Mouse (Mus musculus) limb, embryonic 12.5 days (tissue): ENCODE results near the gene Tepsin. TPM values are rescaled to one million over a fixed set of nuclear protein-coding genes. Genes with fewer than 3 reads are reported as not detected.

Experiments
- ATAC-seq: fragments of 200-750 bp; cut with Nextera tagmentation; 2 replicates; pipeline ENCODE4 v1.8.0; 2017; ENCODE audit warnings: low read depth, moderate TSS enrichment; ENCODE audit not compliant: insufficient number of reproducible peaks, insufficient read depth, low FRiP score, low TSS enrichment
- H3K27ac ChIP-seq: fragments of 300-500 bp; sonication (generic); 2 replicates; pipeline ENCODE4 v1.5.1; 2016; ENCODE audit warnings: mild to moderate bottlenecking, moderate library complexity
- H3K27me3 ChIP-seq: fragments of 300-500 bp; sonication (generic); 2 replicates; pipeline ENCODE4 v1.6.1; 2016; ENCODE audit warnings: mild to moderate bottlenecking, moderate library complexity
- H3K36me3 ChIP-seq: fragments of 300-500 bp; sonication (generic); 2 replicates; pipeline ENCODE4 v1.6.1; 2016; ENCODE audit warnings: mild to moderate bottlenecking, moderate library complexity
- H3K4me1 ChIP-seq: fragments of 300-500 bp; sonication (generic); replicated peaks from 2 replicates; pipeline ENCODE4 v1.6.1; 2016
- H3K4me2 ChIP-seq: fragments of 300-500 bp; sonication (generic); 2 replicates; pipeline ENCODE4 v1.6.1; 2016; ENCODE audit warnings: mild to moderate bottlenecking, moderate library complexity
- H3K4me3 ChIP-seq: fragments of 300-500 bp; sonication (generic); replicated peaks from 2 replicates; pipeline ENCODE4 v1.5.1; 2016; ENCODE audit warnings: mild to moderate bottlenecking
- H3K9ac ChIP-seq: fragments of 300-500 bp; sonication (generic); replicated peaks from 2 replicates; pipeline ENCODE4 v1.6.1; 2016; ENCODE audit warnings: mild to moderate bottlenecking, moderate library complexity
- H3K9me3 ChIP-seq: fragments of 300-500 bp; sonication (generic); 2 replicates; pipeline ENCODE4 v1.6.1; 2016; ENCODE audit warnings: mild to moderate bottlenecking, moderate library complexity
- WGBS: fragments of 180-500 bp; shearing (Covaris S2); methylation state at CpG from one replicate; pipeline ENCODE4 v1.1.7; 2016; 5-methylcytosine and 5-hydroxymethylcytosine counted together
- polyA plus RNA-seq: library from polyadenylated mRNA; unstranded; fragments of >200 nt; fragmentation: Nextera tagmentation; extraction: Ambion mirVana; gene quantifications from 2 replicates; pipeline ENCODE4 v1.2.1, GENCODE M21; 2016

The Tepsin gene
- polyA plus RNA-seq, 1 experiment from 2014 or later, result 17.0 TPM

DNA sequence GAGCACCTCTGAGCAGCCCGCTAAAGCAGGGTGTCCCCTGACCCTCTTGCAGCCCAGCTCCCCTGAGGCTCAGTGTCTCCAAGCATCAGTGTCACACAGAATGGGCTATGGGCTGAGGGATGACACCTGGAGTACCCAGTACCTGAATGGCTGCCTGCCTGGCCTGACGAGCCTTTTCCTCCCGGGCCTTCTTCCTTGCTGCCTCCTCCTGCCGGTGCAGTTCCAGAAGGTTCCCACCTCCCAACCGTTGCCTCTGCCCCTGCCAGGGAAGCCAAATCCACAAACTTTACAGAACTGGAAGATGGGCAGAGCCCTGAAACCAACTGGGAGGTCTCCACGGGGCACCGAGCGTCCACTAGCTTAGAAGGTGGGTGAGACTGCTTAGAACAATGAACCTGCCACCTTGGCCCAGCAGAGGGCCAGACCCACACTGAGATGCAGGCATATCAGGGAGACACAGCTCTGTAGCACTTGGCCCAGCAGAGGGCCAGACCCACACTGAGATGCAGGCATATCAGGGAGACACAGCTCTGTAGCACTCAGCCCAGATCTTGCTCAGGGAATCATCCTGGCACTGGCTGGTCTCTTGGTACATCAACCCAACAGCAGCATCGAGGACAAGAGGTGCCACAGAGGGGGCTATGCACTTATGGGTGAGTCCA lies 25.4 kb downstream of the Tepsin start:
- no peak overlapping the region for H3K9ac ChIP-seq
- H3K4me2 ChIP-seq, result no peak overlapping the region
- WGBS, result 94% methylated on average over 9 of the region's 9 CpGs
- H3K9me3 ChIP-seq, result no peaks in the 10 kb centered on the region
- no peak overlapping the region for H3K27ac ChIP-seq
- peaks cover 100% of the 10 kb centered on the region for H3K36me3 ChIP-seq
- no peaks in the 10 kb centered on the region for H3K27me3 ChIP-seq
- no peak overlapping the region for H3K4me3 ChIP-seq
- H3K4me1 ChIP-seq, result peaks cover 16% of the 10 kb centered on the region
- ATAC-seq, result no peak

DNA sequence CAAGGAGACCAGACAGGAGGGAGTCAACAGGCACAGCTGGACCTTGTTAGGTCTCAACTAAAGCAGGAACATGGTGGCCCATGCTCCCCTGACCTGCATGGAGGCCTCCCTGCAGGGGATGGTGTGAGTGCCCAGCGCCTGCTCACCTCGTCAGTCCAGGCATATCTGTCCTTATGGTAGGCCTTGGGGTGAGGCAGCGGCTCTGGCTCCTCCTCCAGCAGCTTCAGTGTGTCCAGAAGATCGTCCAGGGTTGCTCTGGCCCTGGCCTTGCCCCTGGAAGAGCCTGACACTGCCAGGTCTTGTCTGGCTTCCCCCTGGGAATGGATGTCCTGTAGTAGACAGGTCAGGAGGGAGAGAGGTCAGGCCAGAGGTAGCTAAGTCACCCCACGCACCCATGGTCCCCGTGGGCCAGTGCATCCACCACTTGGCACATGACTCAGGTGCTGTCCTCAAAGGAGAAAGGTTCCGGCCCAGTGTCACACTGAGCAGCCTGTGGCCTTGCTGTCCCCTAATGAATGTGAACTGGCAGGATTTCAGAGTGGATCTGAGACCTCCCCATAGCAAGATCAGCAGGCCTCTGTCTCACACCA lies 26.7 kb downstream of the Tepsin start:
- Histone ChIP-seq H3K4me3 (no peak overlapping the region), H3K9me3 (no peaks in the 10 kb centered on the region), H3K4me1 (peaks cover 16% of the 10 kb centered on the region), H3K27ac (no peak overlapping the region), H3K9ac (no peak overlapping the region), H3K27me3 (no peaks in the 10 kb centered on the region), H3K4me2 (no peak overlapping the region), H3K36me3 (peaks cover 100% of the 10 kb centered on the region)
- ATAC-seq, result no peak
- WGBS, result 76% methylated on average over 7 of the region's 7 CpGs

DNA sequence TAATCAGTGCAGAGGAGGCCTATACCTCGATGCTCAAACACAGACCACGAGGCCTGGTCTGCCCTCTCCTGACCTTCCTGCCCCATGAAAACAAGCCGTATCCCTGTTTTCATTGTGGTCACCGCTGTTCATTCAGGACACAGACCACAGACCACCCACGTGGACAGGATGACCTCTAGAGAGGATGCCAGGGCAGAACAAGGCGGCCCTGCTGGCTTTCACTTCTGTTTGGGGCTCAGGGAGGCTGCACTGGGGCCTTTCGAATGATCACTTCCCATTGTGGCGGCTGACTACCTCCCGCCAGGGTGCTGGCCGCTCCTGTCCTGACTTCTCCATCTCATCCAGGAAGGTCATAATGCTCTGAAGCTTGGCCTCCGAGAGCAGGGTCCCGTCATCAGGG lies 27.5 kb downstream of the Tepsin start:
- ATAC-seq, result no peak
- Histone ChIP-seq H3K9me3 (no peaks in the 10 kb centered on the region), H3K27ac (no peak overlapping the region), H3K9ac (0 out of 2 replicates have a peak overlapping the region, but pooled peaks have one; percentile 23), H3K36me3 (peaks cover 100% of the 10 kb centered on the region), H3K27me3 (no peaks in the 10 kb centered on the region), H3K4me3 (no peak overlapping the region), H3K4me1 (peaks cover 15% of the 10 kb centered on the region), H3K4me2 (no peak overlapping the region)
- WGBS, result 66% methylated on average over 12 of the region's 12 CpGs

DNA sequence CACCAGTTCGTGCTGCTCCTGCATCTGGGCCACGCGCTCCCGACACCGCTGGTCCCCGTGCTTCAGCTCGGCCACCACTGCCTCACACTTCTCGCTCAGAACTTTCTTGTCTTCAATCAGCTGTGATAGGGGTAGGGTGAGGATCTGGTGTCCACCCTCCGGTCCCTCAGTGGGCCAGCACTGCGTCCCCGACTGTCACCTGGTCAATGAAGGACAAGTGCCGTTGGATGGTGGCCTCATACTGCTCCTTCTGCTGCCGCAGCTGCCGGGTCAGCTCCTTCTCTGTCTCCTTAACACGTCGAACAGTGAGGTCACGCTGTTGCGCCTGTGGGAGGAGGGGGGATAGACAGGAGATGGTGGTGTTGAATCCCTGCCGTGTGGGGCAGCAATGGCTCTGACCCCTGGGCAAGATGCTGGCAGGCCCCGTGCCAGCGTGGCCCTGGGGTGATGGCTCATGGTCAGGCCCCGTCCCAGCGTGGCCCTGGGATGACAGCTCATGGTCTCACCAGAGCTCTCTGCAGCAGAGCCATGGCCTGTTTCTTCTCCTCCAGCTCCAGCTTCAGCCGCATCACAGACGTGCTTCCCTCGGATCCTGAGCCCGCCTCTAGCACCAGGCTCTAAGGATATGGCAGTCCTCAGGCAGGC lies 28.1 kb downstream of the Tepsin start:
- peaks cover 100% of the 10 kb centered on the region for H3K36me3 ChIP-seq
- 88% methylated on average over 27 of the region's 27 CpGs for WGBS
- H3K4me3 ChIP-seq, result no peak overlapping the region
- no peak for ATAC-seq
- H3K27ac ChIP-seq, result no peak overlapping the region
- no peak overlapping the region for H3K4me2 ChIP-seq
- no peaks in the 10 kb centered on the region for H3K27me3 ChIP-seq
- H3K9me3 ChIP-seq, result no peaks in the 10 kb centered on the region
- peaks cover 8% of the 10 kb centered on the region for H3K4me1 ChIP-seq
- no peak overlapping the region for H3K9ac ChIP-seq

DNA sequence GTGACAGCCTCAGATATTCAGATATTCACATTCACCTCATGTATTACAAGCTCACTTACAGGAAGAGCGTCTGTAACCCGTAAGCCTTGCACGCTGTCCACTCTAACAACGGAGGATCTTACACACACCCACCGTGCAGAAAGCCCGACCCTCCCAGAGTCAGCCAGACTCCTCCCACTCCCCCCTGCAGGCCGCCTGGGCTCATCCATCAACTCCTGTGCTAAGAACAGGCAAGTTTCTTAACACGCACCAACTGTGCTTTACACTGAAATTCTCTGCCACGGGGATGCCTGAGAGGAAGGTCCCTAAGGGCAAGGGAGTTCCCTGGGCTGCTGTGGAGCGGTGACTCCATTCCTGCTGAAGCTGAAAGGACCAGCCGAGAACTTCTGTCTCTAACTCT lies 29.3 kb downstream of the Tepsin start:
- Histone ChIP-seq H3K4me2 (no peak overlapping the region), H3K4me1 (no peaks in the 10 kb centered on the region; the same call in 1 of the 2 replicates), H3K27ac (no peak overlapping the region), H3K4me3 (no peak overlapping the region), H3K27me3 (no peaks in the 10 kb centered on the region), H3K9me3 (no peaks in the 10 kb centered on the region), H3K36me3 (peaks cover 100% of the 10 kb centered on the region), H3K9ac (no peak overlapping the region; the same call in 1 of the 2 replicates)
- ATAC-seq, result no peak
- 35% methylated on average over 11 of the region's 11 CpGs for WGBS

DNA sequence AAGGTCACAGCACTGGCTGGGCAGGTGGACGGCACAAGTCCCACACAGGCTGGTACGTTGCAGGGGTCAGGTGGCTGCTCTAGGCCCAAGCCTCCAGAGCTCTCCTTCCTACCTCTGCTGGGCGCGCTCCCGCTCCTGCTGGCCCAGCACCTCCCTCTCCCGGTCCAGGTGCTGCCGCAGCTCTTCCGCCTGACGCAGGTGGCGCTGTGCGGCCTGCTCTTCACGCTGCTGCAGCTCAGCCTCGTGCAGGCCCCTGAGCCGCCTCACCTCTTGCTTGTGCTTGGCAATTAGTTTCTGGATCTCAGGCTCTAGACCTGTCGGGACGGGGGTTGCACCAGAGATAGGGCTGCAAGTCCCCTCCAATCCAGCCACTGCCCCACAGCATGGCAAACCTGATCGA lies 30.7 kb downstream of the Tepsin start:
- 58% methylated on average over 17 of the region's 17 CpGs for WGBS
- Histone ChIP-seq H3K36me3 (peaks cover 99% of the 10 kb centered on the region), H3K27me3 (no peaks in the 10 kb centered on the region), H3K9me3 (no peaks in the 10 kb centered on the region), H3K4me2 (no peak overlapping the region), H3K4me1 (no peaks in the 10 kb centered on the region; the same call in 1 of the 2 replicates), H3K27ac (no peak overlapping the region), H3K4me3 (no peak overlapping the region), H3K9ac (no peak overlapping the region)
- no peak for ATAC-seq

DNA sequence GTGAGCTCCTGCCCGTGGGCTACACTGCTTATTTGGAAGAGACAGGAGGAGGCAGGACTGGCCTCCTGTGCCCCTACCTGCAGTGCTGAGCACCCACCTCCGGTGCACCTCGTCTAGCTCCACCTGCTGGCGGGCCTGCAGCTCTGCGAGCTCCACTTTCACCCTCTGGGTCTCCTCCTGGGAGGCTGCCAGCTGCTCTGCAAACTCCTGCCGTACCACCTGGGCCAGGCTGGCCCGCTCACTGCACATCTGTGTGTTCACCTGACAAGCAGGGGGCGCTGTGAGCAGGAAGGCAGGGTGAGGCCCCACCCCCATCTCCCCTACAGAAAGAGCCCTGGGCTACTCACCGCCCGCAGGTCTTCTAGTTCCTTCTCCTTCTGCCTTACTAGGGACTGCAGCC lies 33.2 kb downstream of the Tepsin start:
- no peaks in the 10 kb centered on the region for H3K9me3 ChIP-seq
- WGBS, result 30% methylated on average over 10 of the region's 10 CpGs
- ATAC-seq, result no peak
- peaks cover 76% of the 10 kb centered on the region for H3K36me3 ChIP-seq
- H3K27ac ChIP-seq, result no peak overlapping the region
- H3K4me1 ChIP-seq, result no peaks in the 10 kb centered on the region; the same call in 1 of the 2 replicates
- no peaks in the 10 kb centered on the region for H3K27me3 ChIP-seq
- H3K4me3 ChIP-seq, result no peak overlapping the region
- no peak overlapping the region; the same call in 1 of the 2 replicates for H3K9ac ChIP-seq
- H3K4me2 ChIP-seq, result no peak overlapping the region

DNA sequence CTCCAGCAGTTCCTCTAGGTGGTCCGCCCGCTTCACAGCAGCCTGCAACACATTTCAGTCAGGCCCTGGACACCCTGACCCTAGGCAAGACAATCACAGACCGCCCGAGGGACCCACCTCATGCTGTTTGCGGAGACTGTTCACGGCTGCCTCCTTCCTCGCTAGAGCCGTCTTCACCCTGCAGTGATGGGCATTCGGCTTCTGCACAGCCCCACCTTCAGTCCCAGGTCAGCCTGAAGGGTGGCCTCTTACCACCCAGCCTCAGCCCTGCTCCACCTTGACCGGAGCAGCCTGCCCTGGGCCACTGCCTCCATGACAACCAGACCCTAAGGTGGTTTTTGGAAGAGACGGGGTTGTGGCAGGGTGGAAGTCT lies 33.9 kb downstream of the Tepsin start:
- WGBS, result 89% methylated on average over 11 of the region's 11 CpGs
- no peak overlapping the region for H3K9ac ChIP-seq
- H3K27me3 ChIP-seq, result no peaks in the 10 kb centered on the region
- no peak for ATAC-seq
- no peak overlapping the region for H3K4me2 ChIP-seq
- no peaks in the 10 kb centered on the region; the same call in 1 of the 2 replicates for H3K4me1 ChIP-seq
- peaks cover 70% of the 10 kb centered on the region for H3K36me3 ChIP-seq
- no peaks in the 10 kb centered on the region for H3K9me3 ChIP-seq
- no peak overlapping the region for H3K4me3 ChIP-seq
- no peak overlapping the region for H3K27ac ChIP-seq

DNA sequence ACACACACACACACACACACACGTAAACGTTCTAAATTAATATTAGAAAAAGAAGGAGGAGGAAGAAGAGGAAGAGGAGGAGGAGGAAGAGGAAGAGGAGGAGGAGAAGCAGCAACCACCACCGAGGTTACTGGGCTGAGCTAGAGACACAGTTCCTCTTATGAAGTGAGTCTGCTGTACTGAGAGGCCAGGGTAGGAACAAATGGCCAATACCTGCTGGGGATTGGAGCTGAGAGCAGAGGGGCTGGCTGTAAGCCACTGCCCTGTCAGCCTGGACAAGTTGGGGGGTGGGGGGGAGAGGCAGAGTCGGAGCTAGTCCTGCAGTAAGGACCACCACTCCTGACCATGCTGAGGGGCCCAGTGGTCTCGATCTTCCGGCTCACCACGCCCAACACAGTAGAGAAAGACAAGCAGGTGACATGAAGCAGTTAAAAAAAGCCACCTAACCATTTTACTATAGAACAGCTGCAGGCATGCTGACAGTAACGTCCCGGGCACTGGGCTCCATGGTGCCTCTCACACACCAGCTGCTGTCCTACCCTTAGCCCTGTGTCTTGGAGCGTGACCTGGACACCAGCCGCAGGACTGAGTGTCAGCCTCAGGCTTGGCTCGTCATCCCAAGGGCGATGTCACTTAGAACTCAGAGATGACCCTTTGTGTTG lies 34.4 kb downstream of the Tepsin start:
- H3K4me3 ChIP-seq, result no peak overlapping the region
- 91% methylated on average over 13 of the region's 13 CpGs for WGBS
- H3K4me2 ChIP-seq, result no peak overlapping the region
- H3K27ac ChIP-seq, result no peak overlapping the region
- H3K4me1 ChIP-seq, result no peaks in the 10 kb centered on the region; the same call in 1 of the 2 replicates
- peaks cover 65% of the 10 kb centered on the region for H3K36me3 ChIP-seq
- ATAC-seq, result no peak
- H3K9ac ChIP-seq, result no peak overlapping the region
- H3K27me3 ChIP-seq, result no peaks in the 10 kb centered on the region
- H3K9me3 ChIP-seq, result no peaks in the 10 kb centered on the region

DNA sequence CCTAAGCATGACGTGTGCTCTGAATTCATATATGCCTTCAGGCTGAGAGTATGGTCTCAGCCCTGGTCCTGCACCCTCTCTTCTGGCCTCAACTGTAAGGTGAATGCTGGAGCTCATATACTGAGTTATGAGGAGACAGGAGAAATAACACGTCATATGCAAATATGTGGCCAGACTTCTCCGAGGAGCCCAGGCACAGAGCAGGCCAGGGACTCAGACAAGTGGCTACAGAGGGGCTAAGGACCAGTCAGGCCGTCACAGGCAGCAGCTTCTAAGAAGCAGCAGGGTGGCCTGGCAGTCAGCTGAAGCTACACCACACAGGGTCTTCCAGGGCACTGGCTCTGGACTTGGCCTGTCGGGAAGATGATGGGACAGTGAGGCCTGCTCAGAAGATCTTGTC lies 35.2 kb downstream of the Tepsin start:
- 80% methylated on average over 5 of the region's 5 CpGs for WGBS
- peaks cover 57% of the 10 kb centered on the region for H3K36me3 ChIP-seq
- no peak overlapping the region for H3K4me3 ChIP-seq
- no peak for ATAC-seq
- H3K27me3 ChIP-seq, result no peaks in the 10 kb centered on the region
- no peak overlapping the region for H3K4me2 ChIP-seq
- no peaks in the 10 kb centered on the region; the same call in 1 of the 2 replicates for H3K4me1 ChIP-seq
- H3K9me3 ChIP-seq, result no peaks in the 10 kb centered on the region
- no peak overlapping the region for H3K27ac ChIP-seq
- no peak overlapping the region for H3K9ac ChIP-seq

DNA sequence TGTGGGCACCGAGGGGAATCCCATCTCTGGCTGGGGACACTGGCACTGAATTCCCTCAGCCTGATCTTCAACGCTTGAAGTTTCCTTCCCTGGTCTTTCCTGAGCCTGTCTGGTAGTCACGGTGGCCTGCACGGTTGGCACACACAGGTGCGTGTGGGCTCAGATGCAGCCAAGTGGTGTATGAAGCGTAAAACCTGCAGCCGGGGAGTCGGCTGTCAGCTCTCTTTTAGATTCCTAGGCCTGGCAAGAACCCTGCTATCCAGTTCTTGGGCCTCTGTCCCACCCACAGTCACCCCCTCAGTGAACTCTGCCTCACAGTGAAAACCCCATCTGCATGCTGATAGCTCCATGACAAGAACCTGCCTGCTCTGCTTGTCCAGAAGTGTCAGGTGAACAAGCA lies 37.9 kb downstream of the Tepsin start:
- no peaks in the 10 kb centered on the region for H3K27me3 ChIP-seq
- H3K9me3 ChIP-seq, result no peaks in the 10 kb centered on the region
- H3K4me1 ChIP-seq, result no peaks in the 10 kb centered on the region
- H3K4me2 ChIP-seq, result no peak overlapping the region
- H3K4me3 ChIP-seq, result no peak overlapping the region
- H3K27ac ChIP-seq, result no peak overlapping the region
- peaks cover 30% of the 10 kb centered on the region for H3K36me3 ChIP-seq
- no peak overlapping the region for H3K9ac ChIP-seq
- WGBS, result 84% methylated on average over 8 of the region's 8 CpGs
- ATAC-seq, result no peak
